Mouse (Mus musculus) olfactory bulb, adult 2 months (tissue): ENCODE results near the gene Gm20772. TPM values are rescaled to one million over a fixed set of nuclear protein-coding genes. Genes with fewer than 3 reads are reported as not detected.
"Not testable (repeated sequence)": the region's sequence is repeated elsewhere in the genome, so short reads cannot be mapped to it uniquely, and the experiment has no call there.

ENCODE experiments used
- H3K27ac ChIP-seq: fragments of 200-500 bp; 2 replicates; pipeline ENCODE4 v1.5.1; 2012; ENCODE audit warnings: low read depth, low read length; ENCODE audit not compliant: insufficient read depth
- H3K4me1 ChIP-seq: fragments of 200-500 bp; 2 replicates; pipeline ENCODE4 v1.6.1; 2012; ENCODE audit warnings: low read length; ENCODE audit not compliant: control insufficient read depth, insufficient read depth
- H3K4me3 ChIP-seq: fragments of 200-500 bp; 2 replicates; pipeline ENCODE4 v1.5.1; 2012; ENCODE audit warnings: mild to moderate bottlenecking, low read depth, low read length, moderate library complexity; ENCODE audit not compliant: insufficient read depth
- WGBS: fragments of 180-500 bp; shearing (Covaris S2); methylation state at CpG from one replicate; pipeline ENCODE4 v1.1.7; 2018; 5-methylcytosine and 5-hydroxymethylcytosine counted together
- polyA plus RNA-seq: library from polyadenylated mRNA; stranded (reverse); fragments of >200 nt; gene quantifications from 2 replicates; pipeline ENCODE4 v1.2.4, GENCODE M21; 2012; ENCODE audit warnings: low replicate concordance; ENCODE audit not compliant: missing spikeins, insufficient read depth, insufficient read length

Gene Gm20772
- polyA plus RNA-seq, result not detected in 2 replicates

DNA sequence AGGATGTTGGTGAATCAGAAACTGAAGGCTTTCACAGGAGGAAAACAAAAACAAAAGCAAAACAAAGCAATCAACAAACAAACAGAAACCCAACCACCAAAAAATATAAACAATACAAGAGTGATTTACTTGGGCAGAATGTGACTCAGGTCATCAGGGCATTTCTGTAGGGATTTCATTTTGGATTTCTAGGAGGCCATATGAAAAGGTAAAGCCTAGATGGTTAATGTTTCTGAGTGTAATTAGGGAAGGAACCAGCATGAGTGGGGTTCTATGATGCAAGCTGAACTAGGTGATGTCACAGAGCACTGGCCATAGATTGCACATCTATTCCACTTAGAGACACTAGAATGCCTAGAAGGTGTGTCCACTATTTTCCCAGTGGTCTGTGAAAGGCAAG is at the start of gene Gm20772, which contains the start of gene Gm20831:
Gene Gm20772, plus strand, starts transcription at position 301 of the 400 bp plus-strand sequence.
Gene Gm20831, plus strand, starts transcription at position 301 of the 400 bp plus-strand sequence.
- not testable (repeated sequence) for H3K27ac ChIP-seq, H3K4me3 ChIP-seq, H3K4me1 ChIP-seq

DNA sequence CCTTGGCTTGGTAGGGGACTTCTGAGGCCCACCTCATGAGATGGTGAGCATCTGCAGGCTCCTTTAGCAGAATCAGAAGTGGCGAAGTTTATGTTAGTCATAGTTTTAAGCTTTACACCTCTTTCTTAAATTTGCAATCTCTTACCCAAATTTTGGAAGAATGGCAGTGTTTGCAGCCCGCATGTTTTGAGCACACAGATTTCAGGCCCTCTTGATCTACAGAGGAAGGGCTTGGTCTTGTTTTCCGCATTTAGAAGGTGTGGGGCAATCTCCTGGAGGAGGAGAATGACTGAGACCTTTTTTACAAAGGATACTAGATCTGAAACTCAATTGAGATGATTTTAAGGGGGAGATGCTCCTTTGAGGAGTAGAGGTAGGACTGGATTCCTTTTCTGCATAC is 28.4 kb upstream of the Gm20772 start, which contains the start of gene Gm21904:
Gene Gm21904, minus strand, starts transcription at position 101 of the 400 bp plus-strand sequence.
- WGBS, result no CpG with 5 or more reads among the region's 3 CpGs
- H3K27ac ChIP-seq, H3K4me1 ChIP-seq, H3K4me3 ChIP-seq: not testable (repeated sequence)

Other genes with a start within 250 kb of the Gm20772 start
- gene Gm21904, start 28.5 kb upstream of the Gm20772 start, polyA plus RNA-seq, result not detected in 2 replicates
- not detected in 2 replicates for gene Gm20831, start within 50 bp of the Gm20772 start, polyA plus RNA-seq
- not detected in 2 replicates for gene Srsy, start 62.6 kb downstream of the Gm20772 start, polyA plus RNA-seq
- gene Gm21764, start 187.1 kb downstream of the Gm20772 start, polyA plus RNA-seq, result not detected in 2 replicates
- not detected in 2 replicates for gene Ssty1, start 214.4 kb downstream of the Gm20772 start, polyA plus RNA-seq